Mouse (Mus musculus): ENCODE results near the gene Gm4881.

DNA sequence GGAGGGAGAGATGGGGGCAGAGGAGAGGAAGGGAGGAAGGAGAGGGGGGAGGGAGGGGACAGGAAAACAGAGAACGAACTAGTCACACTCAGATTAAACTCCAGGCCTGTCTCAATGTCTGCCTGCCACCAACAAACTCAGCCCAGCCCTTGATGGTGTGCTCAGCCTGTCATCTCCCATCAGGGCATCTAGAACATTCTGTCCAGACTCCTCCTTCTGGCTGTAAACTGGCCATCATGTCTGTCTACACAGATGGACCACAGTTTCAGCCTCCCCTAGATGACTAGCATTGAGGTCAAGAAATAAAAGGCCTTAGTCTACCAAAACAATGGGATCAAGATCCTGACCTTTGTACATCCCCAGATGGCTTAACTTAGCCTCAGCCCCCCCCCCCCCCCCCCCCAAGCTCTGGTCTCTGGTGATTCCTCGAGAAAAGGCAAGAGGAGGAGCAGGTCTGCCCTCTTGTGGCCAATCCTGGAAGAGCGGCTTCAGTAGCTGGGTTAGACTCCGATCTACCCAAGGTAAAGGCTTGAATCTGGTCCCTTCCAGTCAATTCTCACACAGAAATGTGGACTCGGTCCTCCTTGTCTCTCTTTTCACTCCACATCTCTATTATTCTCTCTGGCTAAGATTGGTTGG is 20.7 kb upstream of the Gm4881 start:
- TF ChIP-seq CTCF (IDR thresholded peaks at IDR 0.05; ENCODE audit: borderline replicate concordance, control insufficient read depth, extremely low read depth, insufficient read depth, low read length, poor library complexity) (no peak), POLR2A (IDR thresholded peaks at IDR 0.05; ENCODE audit: control insufficient read depth, extremely low read depth, insufficient read depth, low read length, poor library complexity) (no peak)

Data from thymus, adult 2 months (tissue).